Mouse (Mus musculus): Measurements from ENCODE around the gene Vamp8.

- no peak for TF ChIP-seq POLR2A (IDR thresholded peaks at IDR 0.05; ENCODE audit: low read depth, low read length)
- peak; percentile 93 for TF ChIP-seq CTCF (IDR thresholded peaks at IDR 0.05; ENCODE audit: borderline replicate concordance, insufficient read depth, low read length)
Observed at GRCm38 (mm10) chr6:72407119-72407518, 16.6 kb upstream of the Vamp8 start.
